Mouse (Mus musculus) erythroblast, adult 5-6 weeks (primary cell): ENCODE data around the gene 3830406C13Rik. TPM values are rescaled to one million over a fixed set of nuclear protein-coding genes. Genes with fewer than 3 reads are reported as not detected.

Experiments
- ATAC-seq: replicated peaks from 2 replicates; pipeline ENCODE4 v1.8.0; 2016; ENCODE audit warnings: moderate number of reproducible peaks, mild to moderate bottlenecking, moderate TSS enrichment, inconsistent platforms; ENCODE audit not compliant: poor library complexity, low FRiP score, severe bottlenecking
- total RNA-seq, 2 experiments: library from RNA; stranded (forward) in 1 of 2; stranded (reverse) in 1 of 2; fragments of 150-400 nt in 1 of 2; fragments of 200-764, 138-1000 nt in 1 of 2; gene quantifications; 2 replicates each; pipeline versions ENCODE4 v1.2.3 to v1.2.4; 2015 to 2017; ENCODE audit warnings: low replicate concordance in 2 of 2

The 3830406C13Rik gene
- total RNA-seq, 2 experiments from 2014 or later: 7.6 to 34.0 TPM

DNA sequence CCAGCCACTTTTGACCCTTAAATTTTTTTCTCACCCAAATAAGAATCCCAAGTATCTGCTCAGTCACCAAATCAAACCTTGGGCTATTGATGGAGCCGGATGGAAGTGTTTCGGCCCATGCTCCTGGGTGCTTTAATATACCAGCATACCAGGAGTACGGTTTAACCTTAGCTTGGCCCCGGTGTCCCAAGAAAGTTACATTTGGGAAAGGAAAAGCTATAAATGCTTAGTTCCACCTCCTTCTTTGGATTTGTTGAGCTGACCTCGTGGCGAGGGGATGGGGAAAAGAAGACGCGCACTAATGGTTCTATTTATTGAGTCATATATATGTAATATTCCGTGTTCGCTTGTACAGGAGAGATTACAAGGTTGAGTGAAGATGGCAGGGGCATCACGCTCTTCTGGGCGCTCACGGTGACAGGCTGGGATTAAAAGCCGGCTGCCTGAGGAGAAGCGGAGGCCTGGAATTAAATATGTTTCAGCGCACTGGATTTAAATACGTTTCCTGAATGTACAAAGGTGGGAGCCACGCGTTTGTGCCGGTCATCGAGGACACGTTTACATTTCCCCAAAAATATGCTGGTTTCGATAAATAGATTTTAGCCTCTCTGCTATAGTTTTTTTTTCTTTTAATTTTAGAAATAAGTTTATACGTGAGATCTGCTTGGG, 58.0 kb downstream of the 3830406C13Rik start:
- no peak for ATAC-seq

GRCm38 (mm10) chr14:12342458-12343131, 58.6 kb downstream of the 3830406C13Rik start:
- ATAC-seq: no peak

DNA sequence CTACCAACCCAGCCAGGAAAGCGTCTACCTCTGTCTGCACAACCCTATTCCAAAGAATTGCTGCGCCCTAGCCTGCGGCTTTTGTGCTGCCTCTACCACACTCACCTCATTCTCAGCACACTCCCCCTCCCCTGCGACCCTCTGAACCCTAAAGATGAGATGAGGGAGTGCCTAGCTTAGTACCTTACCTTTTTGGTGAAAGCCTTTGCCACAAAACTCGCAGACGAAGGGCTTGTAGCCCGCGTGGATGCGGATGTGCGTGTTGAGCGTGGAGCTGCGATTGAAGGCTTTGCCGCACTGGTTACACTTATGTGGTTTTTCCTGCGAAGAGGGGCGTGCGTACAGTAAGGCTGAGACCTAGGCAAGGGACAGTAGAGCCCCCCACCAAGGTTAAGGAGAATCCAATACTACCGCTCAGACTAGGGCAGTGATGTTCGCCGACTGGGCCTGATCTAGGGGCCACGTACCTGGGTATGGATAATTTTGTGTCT, 59.5 kb downstream of the 3830406C13Rik start:
- no peak for ATAC-seq

GRCm38 (mm10) chr14:12344061-12344745, 60.2 kb downstream of the 3830406C13Rik start:
- ATAC-seq: no peak

DNA sequence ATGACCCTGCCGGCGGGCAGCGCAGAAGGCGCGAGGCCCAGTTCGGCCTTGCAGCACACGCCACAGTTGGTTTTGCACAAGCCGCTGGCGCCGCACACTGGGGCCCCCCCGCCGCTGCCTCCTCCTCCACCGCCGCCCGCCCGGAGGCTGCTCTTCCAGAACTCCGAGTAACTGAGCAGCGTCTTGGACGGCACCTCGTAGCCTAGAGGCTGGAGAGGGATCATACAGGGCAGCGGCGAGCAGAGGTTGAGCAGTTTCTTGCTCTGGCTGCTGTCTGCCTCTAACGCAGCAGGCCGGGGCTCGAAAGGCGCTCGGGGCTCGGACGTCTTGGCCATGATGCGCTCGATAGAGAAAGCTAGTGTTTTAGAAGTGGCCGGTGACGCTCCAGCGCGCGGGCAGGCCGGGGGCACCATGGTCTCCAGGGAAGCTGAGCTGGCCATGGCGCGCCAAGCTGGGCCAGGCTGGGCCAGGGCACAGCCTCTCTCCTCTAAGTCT, 60.8 kb downstream of the 3830406C13Rik start:
- no peak for ATAC-seq

DNA sequence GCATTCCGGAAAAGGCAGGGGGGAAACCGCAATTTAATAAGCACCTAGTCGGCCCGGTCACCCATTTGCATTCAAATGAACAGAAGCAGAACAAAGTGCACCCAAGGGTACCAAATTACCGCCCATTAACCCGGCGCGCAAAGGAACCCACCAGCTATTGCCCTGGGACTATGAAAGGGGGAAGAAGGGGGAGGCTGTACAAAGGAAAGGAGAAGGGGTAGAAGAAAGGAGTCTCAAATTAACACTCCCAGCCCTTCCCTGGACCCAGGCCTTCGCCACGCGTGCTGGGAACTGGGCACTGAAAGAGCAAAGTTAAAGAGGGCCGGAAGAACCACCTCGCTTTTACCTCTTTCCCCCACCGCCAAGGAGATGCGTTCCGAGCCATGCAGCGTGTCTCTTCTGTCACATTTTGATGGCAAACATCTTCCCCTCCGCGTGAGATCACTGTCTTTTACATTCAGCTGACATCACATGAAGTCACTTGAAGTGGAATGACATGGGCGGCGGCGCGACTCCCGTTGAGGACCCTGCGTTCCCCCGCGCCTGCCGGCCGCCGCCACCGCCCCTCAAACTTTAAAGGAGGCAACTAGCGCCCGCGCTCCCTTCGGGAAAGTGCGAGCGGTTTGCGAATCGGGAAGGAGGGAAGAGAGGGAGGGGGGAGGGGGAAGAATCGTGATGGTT, 61.4 kb downstream of the 3830406C13Rik start:
- no peak for ATAC-seq

DNA sequence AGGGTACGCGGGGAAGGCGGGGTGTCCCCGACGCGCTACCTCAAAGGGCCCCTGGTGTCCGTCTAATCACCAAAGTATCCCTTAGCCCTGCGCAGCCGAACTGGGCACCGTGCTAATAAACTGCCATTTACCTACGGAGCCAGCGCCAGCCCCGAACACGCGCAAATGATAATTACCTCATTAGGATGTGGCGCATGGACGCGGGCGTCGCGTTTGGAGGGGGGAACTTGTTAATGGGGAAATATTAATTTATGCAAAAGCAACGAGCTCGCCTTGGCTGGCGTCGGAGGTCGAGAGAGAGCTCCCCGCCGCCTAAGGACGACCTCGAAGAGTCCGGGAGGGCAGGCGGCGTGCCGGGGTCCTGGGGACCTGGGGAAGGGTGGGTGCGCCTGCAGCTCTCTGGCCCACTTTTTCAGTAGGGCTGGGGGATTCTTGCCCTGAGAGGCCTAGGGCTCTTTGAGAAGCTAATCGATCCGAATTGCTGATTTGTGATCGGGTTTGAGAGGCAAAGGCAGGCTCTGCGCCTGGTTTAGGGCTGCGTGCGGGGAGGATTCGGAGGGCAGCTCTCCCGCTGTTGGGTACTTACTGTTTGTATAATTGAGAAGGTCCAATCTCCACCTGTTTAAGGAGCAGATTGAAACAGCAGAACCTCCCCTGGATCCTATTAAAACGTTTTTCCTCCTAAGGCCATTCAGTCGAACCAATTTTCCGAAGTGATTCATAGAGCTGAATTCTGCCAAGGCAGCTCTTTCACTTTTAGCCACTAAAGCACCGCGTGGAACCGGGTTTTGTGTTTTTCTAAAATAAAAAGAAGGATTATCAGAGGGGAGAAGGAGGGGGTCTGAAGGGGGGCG, 62.3 kb downstream of the 3830406C13Rik start:
- ATAC-seq: no peak

GRCm38 (mm10) chr14:12346865-12347600, 63.1 kb downstream of the 3830406C13Rik start:
- ATAC-seq: no peak

GRCm38 (mm10) chr14:12348089-12348488, 64.1 kb downstream of the 3830406C13Rik start, which contains the start of gene Fezf2:
Gene Fezf2 (minus strand): TSS chr14:12348189.
- no peak for ATAC-seq

DNA sequence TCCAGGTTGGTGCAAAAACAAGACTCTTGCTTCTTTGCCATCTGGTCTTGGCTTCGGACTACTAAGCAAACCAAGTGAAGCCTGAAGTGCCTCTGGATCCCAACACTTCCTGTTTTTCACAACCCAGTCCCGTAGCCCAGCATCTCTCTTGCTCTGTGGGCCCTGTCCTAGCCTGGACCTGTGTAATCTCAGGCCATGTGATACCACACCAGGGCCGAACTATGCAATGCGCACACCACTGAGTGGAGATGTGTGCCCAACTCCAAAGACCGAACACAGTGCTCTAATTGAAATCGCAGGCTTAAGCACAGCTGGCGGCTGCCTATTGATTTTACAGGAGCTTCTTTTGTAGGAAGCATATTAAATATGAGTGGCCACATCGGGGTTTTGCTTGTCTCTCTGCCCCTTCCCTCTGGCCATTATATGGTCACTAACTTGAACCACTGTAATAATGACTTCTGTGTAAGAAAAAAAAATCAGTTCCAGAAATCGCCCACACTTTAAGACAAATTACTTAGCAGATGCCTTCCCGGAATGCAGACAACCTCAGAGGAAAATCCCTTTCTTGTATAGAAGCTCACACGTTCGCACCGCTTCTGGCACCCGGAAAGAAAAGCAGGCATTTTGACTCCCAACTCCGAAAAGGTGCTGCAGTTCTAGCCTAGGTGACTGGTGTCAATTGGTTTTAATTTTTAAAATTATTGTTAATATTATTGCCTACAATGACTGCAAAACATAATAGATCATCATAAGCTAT, 65.5 kb downstream of the 3830406C13Rik start:
- no peak for ATAC-seq

DNA sequence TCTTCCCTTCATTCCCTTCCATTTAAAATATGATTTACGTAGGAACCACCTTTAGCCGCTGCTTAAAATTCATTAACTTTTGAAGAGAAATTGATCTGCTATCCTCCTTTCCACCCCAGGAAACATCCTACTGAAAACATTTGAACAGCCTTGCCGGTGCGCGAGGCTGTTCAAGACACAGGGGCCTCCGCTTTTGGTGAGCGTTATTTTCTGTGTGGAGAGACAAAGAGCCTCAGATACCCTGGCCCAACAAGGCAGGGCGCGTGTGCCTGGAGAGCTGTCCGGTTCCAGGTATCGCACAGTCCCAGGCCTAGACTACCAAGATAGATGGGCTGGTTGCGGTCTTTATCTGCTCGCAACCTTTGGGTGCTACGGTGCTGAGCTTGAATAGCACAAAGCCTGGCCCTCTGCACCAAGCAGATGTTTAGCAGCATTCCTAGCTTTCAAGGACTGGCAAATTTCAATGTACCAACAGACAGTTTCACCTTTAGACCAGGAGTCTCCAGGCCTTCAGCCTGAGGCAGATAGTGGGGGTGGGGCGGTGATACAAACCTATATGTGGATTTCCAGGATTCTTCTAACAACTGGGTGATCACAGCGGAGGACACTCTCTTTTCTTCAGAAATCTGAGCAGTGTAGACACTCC, 66.4 kb downstream of the 3830406C13Rik start:
- no peak for ATAC-seq

Other genes with a start within 250 kb of the 3830406C13Rik start
- not detected in 2 replicates for gene Gm49355, start 197 bp upstream of the 3830406C13Rik start, total RNA-seq (2015; ENCODE audit: low replicate concordance)
- gene Gm49355, start 197 bp upstream of the 3830406C13Rik start, total RNA-seq (2017; ENCODE audit: low replicate concordance): not detected in 2 replicates
- not detected in 2 replicates for gene Fezf2, start 64.0 kb downstream of the 3830406C13Rik start, total RNA-seq (2015; ENCODE audit: low replicate concordance)
- gene Fezf2, start 64.0 kb downstream of the 3830406C13Rik start, total RNA-seq (2017; ENCODE audit: low replicate concordance): not detected in 2 replicates